Mouse (Mus musculus) forebrain, embryonic 15.5 days (tissue): ENCODE results near the gene Cradd. TPM values are rescaled to one million over a fixed set of nuclear protein-coding genes. Genes with fewer than 3 reads are reported as not detected.
A peak's percentile ranks its signal among the peaks of the same experiment; 100 is the strongest.

Source experiments
- ATAC-seq: fragments of 200-750 bp; cut with Nextera tagmentation; replicated peaks from 2 replicates; pipeline ENCODE4 v1.8.0; 2017; ENCODE audit warnings: mild to moderate bottlenecking, moderate TSS enrichment, moderate library complexity
- H3K27ac ChIP-seq: fragments of 300-500 bp; sonication (generic); replicated peaks from 2 replicates; pipeline ENCODE4 v1.5.1; 2015; ENCODE audit warnings: mild to moderate bottlenecking, inconsistent platforms
- H3K27me3 ChIP-seq: fragments of 300-500 bp; sonication (generic); 2 replicates; pipeline ENCODE4 v1.6.1; 2015; ENCODE audit warnings: inconsistent platforms
- H3K36me3 ChIP-seq: fragments of 300-500 bp; sonication (generic); 2 replicates; pipeline ENCODE4 v1.6.1; 2015; ENCODE audit warnings: mild to moderate bottlenecking, inconsistent platforms
- H3K4me1 ChIP-seq: fragments of 300-500 bp; sonication (generic); 2 replicates; pipeline ENCODE4 v1.6.1; 2015; ENCODE audit warnings: inconsistent platforms
- H3K4me2 ChIP-seq: fragments of 300-500 bp; sonication (generic); replicated peaks from 2 replicates; pipeline ENCODE4 v1.6.1; 2015; ENCODE audit warnings: mild to moderate bottlenecking, inconsistent platforms
- H3K4me3 ChIP-seq: fragments of 300-500 bp; sonication (generic); 2 replicates; pipeline ENCODE4 v1.5.1; 2015; ENCODE audit warnings: mild to moderate bottlenecking, inconsistent platforms
- H3K9ac ChIP-seq: fragments of 300-500 bp; sonication (generic); replicated peaks from 2 replicates; pipeline ENCODE4 v1.6.1; 2015; ENCODE audit warnings: mild to moderate bottlenecking, inconsistent platforms
- H3K9me3 ChIP-seq: fragments of 300-500 bp; sonication (generic); 2 replicates; pipeline ENCODE4 v1.6.1; 2016; ENCODE audit warnings: inconsistent platforms
- WGBS: fragments of 180-500 bp; shearing (Covaris S2); methylation state at CpG from one replicate; pipeline ENCODE4 v1.1.7; 2015; ENCODE audit warnings: mixed read lengths; 5-methylcytosine and 5-hydroxymethylcytosine counted together
- polyA plus RNA-seq: library from polyadenylated mRNA; unstranded; fragments of >200 nt; fragmentation: Nextera tagmentation; extraction: Ambion mirVana; gene quantifications from 2 replicates; pipeline ENCODE4 v1.2.1, GENCODE M21; 2015

Gene Cradd
- polyA plus RNA-seq, 1 experiment from 2014 or later: 10.1 TPM

DNA sequence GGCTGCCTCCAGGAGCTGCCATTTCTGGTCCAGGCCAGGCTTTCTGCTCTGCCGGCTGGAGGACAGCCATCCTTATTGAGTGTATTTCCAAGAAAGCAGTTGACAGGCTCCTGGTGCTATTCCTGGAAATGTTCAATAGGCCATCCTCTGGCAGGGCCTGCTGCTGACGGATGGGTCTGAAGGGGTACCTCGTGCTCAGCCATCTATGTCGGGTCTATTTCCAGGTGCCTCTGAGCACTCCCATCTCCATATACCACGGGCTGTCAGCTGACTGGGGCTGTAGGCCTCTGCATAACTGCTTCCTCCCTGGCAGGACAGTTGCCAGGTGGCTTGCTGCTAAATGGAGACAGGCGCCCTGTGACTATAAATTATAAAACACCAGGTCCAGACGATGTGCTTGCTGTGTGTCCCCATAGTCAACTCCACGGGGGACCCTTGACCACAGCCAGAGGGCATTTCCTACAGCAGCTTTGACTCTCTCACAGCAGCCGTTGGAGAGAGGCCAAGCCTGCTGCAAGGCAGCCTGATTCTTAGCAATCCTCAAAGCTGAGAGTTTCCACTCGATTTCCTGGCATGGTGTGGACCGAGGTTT is 181.0 kb downstream of the Cradd start:
- Histone ChIP-seq H3K9ac (no peak overlapping the region), H3K9me3 (no peaks in the 10 kb centered on the region), H3K27me3 (no peaks in the 10 kb centered on the region), H3K4me3 (no peak overlapping the region), H3K4me2 (no peak overlapping the region), H3K27ac (peak overlapping the region; percentile 69), H3K36me3 (no peaks in the 10 kb centered on the region), H3K4me1 (peaks cover 49% of the 10 kb centered on the region)
- peak; percentile 53 for ATAC-seq
- 16% methylated on average over 11 of the region's 11 CpGs for WGBS

- Histone ChIP-seq H3K4me2 (no peak overlapping the region), H3K4me3 (no peak overlapping the region), H3K27ac (no peak overlapping the region), H3K36me3 (no peaks in the 10 kb centered on the region), H3K27me3 (no peaks in the 10 kb centered on the region), H3K9me3 (no peaks in the 10 kb centered on the region), H3K4me1 (peaks cover 41% of the 10 kb centered on the region), H3K9ac (no peak overlapping the region)
- no peak for ATAC-seq
- WGBS: 73% methylated on average over 3 of the region's 3 CpGs
Measured at GRCm38 (mm10) chr10:95141075-95141474, 182.9 kb downstream of the Cradd start.

DNA sequence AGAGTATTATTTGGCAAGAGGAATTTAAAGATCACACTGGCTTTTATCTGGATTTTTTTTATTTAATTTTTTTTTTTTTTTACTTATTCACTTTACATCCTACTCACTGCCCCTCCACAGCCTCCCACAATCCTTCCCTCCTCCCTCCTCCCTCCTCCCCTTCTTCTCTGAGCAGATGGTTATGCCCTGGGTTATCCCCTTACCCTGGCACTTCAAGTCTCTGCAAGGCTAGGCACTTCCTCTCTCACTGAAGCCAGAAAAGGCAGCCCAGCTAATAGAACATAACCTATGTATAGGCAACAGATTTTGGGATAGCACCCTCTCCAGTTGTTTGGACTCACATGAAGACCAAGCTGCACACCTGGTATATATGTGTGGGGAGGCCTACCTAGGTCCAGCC is 183.7 kb downstream of the Cradd start:
- no peak overlapping the region for H3K4me2 ChIP-seq
- no peak for ATAC-seq
- H3K4me3 ChIP-seq: no peak overlapping the region

GRCm38 (mm10) chr10:95139645-95140044 is 184.3 kb downstream of the Cradd start:
- H3K9me3 ChIP-seq: no peaks in the 10 kb centered on the region
- no peak overlapping the region for H3K4me3 ChIP-seq
- no peak overlapping the region for H3K9ac ChIP-seq
- WGBS: 46% methylated on average over 8 of the region's 8 CpGs
- H3K4me1 ChIP-seq: peaks cover 27% of the 10 kb centered on the region
- no peaks in the 10 kb centered on the region for H3K36me3 ChIP-seq
- peak overlapping the region; percentile 43 for H3K27ac ChIP-seq
- no peak overlapping the region for H3K4me2 ChIP-seq
- peak; percentile 46; the same call in 1 of the 2 replicates for ATAC-seq
- H3K27me3 ChIP-seq: no peaks in the 10 kb centered on the region

More for the DNA sequence above, 183.7 kb downstream of the Cradd start:
- Histone ChIP-seq H3K4me1 (peaks cover 32% of the 10 kb centered on the region), H3K9me3 (no peaks in the 10 kb centered on the region), H3K9ac (no peak overlapping the region), H3K36me3 (no peaks in the 10 kb centered on the region), H3K27me3 (no peaks in the 10 kb centered on the region), H3K27ac (peak overlapping the region; percentile 43; the same call in 1 of the 2 replicates)

DNA sequence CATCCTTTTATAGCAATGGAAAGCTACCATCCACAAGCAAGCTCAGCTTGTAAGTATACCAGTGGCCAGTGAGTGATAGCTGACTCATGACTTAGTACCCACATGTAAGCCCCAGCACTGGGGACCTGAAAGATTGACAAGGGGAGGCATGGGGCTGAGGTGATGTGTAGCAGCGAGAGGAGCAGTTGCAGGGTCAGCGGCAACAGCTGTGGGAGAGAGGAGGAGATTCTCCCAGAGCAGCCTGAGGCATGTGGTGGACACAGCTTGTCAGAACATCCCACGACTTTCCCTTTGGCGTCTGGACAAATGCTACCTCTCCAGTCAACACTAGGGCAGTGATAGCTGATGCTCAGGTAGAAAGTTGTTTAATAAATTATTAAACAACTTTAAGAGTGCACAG is 190.9 kb downstream of the Cradd start:
- Histone ChIP-seq H3K9me3 (no peaks in the 10 kb centered on the region), H3K27ac (no peak overlapping the region), H3K4me2 (no peak overlapping the region), H3K9ac (no peak overlapping the region), H3K4me3 (no peak overlapping the region), H3K27me3 (no peaks in the 10 kb centered on the region), H3K4me1 (no peaks in the 10 kb centered on the region), H3K36me3 (no peaks in the 10 kb centered on the region)
- no peak for ATAC-seq
- WGBS: 86% methylated on average over 4 of the region's 4 CpGs

Other genes with a start within 250 kb of the Cradd start
- 144 and 153 TPM in 2 replicates for gene Socs2, start 93.0 kb upstream of the Cradd start, polyA plus RNA-seq
- 232 and 246 TPM in 2 replicates for gene Mrpl42, start 177.8 kb upstream of the Cradd start, polyA plus RNA-seq
- gene Ube2n, start 191.0 kb upstream of the Cradd start, polyA plus RNA-seq: 394 and 412 TPM in 2 replicates
- 74.7 and 79.2 TPM in 2 replicates for gene Nudt4, start 240.0 kb upstream of the Cradd start, polyA plus RNA-seq